Mouse (Mus musculus) stomach, postnatal 0 days (tissue): ENCODE results near the gene Kcnj4.

ENCODE experiments used
- CTCF ChIP-seq: IDR thresholded peaks from 2 replicates; pipeline ENCODE4 v1.5.1; 2016; ENCODE audit warnings: antibody characterized with exemption, low read depth, mild to moderate bottlenecking, moderate library complexity
- EP300 ChIP-seq: optimal IDR thresholded peaks from 2 replicates; pipeline ENCODE3; 2016; ENCODE audit warnings: antibody characterized with exemption

DNA sequence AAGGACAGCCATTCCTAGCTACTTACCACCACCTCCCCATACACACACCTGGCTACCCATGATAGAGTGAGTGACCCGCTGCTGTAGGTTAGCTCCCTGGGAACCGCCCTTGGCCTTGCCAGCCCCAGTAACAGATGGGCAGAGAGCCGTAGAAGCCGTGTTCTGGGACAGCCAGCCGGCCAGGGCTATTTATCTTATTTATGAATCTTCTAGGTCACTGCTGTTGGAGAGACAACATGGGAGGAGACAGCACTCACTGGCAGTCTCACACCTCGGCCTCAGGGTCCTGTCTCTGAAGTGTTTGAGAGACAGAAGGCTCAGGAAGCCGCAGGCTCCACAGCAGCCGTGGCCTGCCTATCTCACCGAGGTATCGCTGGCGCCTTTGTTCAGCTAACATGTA lies 15.6 kb downstream of the Kcnj4 start:
- no peak for TF ChIP-seq CTCF
- no peak for TF ChIP-seq EP300
